Mouse (Mus musculus) gastrocnemius, postnatal 36 days (tissue): ENCODE measurements at regions not wholly inside any gene's neighbourhood (a gene's known extent, or its start where the extent isn't known, plus 50 kb on each side); places are given as distances from the start of the nearest gene placed in this dataset.

Experiments
- DNase-seq, 2 experiments: peaks; one replicate each; pipeline ENCODE4 v3.0.0; 2022
- intact Hi-C: fragments of 180-260 bp; cut with DNase I; formaldehyde crosslinking; loops from one replicate; pipeline ENCODE4 v1.15.1; 2025

DNA sequence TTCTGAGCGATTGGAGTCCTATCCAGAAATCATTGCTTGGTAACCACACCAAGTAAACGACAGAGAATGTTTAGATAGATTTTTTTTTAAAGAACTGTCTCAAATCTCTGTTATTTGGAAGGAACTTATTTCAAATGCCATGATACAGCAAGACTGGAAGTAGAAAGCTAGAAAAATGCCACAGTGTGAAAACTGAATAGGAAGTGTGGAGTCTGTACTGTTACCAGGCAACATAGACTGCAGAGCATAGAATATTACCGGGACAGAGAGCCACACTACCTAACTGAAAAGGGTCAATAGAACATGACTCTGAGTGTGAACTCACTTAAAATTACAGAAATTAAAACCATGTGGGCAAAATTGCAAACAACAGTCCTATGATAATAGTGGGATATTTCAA lies 52.4 kb upstream of the Adcy1 start:
- no peak for DNase-seq
- intact Hi-C loops: no loop called here

GRCm38 (mm10) chr11:6999329-6999728 lies 64.0 kb upstream of the Adcy1 start:
- no peak for DNase-seq
- intact Hi-C loops: no loop called here

DNA sequence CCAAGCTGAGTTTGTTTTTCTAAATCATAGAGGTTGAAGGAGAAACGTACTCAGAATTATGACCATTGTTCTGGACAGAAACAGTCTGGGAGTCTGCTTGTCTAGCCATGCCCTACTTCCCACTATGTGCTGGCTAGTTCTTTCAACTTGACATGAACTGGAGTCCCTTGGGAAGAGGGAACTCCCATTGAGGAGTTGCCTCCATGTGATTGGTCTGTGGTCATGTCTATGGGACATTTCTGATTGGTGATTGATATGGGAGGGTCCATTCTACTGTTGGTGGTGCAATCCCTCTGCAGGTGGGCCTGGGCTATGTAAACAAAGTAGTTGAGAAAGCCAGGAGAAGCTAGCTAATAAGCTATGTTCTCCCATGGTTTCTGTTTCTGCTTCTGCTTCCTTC lies 64.5 kb upstream of the Adcy1 start:
- intact Hi-C loops: no loop called here
- DNase-seq: no peak

GRCm38 (mm10) chr11:6997508-6997907 lies 65.8 kb upstream of the Adcy1 start:
- intact Hi-C loops: no loop called here
- no peak for DNase-seq

- intact Hi-C loops: no loop called here
- no peak for DNase-seq
Measured at GRCm38 (mm10) chr11:6993731-6994130, 69.6 kb upstream of the Adcy1 start.

DNA sequence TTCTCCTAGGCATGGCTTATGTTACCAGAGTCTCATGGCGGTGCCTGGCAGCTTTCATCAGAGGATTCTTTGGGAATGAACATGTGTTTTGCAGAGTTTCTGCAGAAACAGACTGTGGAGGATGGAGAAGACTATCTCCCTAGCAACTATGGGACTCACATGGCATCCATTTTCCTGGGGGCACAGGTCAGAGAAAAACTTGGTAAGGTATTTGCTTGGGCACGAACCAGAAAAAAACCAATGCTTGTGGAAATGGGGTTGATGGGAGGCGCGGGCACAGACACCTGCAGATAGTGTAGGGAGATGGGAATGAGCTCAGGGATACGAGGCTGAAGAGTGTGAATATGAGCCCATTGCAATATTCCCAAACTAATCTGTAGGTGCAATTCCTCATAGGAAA lies 71.7 kb upstream of the Adcy1 start:
- no peak for DNase-seq
- intact Hi-C loops: no loop called here

GRCm38 (mm10) chr11:6990711-6991110 lies 72.6 kb upstream of the Adcy1 start:
- intact Hi-C loops: no loop called here
- DNase-seq: no peak

DNA sequence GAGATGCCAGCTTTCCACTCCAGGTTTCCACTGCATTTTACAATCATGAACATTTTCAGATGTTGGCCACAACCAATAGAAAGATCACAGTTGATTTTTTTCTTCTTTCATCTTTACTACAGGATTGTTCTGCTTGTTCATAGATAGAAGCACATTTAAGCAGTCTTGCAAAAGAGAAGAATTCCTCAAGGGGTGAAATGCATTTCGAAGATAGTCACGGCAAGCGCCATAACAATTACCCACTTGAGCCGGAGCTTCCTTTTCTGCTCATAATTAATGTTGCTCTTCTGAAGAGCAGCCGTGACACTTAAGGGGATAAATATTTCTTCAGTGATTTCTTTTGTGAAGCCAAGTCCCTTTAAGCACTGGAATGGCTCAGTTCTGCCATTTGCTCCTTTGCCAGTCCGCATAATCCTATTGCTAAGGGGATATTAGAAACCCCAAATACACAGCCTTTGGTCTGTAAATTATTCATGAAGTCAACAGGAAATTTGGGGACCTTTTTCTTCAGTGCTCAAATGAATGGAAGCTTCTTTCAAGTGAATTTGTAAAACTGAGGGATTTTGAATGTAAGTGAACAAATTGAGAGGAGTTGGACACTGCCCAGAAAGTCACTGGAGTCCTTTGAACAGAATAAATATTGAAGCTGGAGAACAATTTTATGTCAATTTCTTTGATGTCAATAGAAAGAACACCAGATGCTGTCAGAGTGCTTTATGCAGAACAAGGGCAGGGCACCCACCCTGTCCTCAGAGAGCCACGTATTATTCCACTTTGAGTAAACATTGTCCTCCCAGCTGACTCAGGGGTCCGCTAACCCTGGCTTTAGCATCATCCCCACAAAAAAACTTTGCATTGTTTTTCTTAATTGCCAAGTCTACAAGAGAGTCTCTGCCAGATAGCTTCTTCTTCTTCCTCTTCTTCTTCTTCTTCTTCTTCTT lies 74.1 kb upstream of the Adcy1 start:
- intact Hi-C loops: no loop called here
- no peak for DNase-seq

DNA sequence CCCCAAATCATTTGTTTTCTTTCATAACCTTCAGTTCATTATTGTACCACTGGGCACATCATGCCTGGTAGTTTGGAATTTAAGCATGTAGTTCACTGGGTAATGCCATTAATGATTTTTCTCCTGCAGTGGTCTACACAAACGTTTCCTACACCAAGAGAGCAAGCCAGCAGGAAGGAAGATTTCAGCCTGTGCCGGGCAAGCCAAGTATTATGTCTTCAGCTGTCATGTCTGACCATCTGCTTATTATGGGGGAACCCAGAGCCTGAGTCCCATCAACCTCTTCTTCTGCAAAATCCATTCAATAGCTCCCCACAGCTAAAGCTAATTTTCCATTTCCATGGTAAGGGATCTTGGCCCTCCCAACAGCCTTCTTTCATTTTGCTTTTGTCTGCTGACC lies 75.3 kb upstream of the Adcy1 start:
- intact Hi-C loops: no loop called here
- no peak for DNase-seq

DNA sequence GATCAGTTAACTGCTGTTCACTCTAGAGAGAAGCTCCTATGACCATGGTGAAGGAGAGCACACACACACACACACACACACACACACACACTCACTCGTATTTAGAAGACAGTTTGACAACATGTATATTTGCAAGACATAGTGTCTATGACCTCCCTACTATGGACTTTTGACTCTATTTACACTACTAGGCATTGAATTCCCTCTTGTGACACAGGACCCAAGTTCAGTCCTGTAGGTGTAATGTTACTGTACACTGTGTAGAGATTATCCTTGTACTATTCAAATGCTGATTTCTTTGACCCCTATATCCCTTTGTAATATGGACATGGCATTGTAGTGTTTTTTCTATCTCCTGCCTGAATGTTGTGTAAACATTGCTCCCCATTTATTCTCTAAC lies 76.2 kb upstream of the Adcy1 start:
- intact Hi-C loops: no loop called here
- DNase-seq: no peak

DNA sequence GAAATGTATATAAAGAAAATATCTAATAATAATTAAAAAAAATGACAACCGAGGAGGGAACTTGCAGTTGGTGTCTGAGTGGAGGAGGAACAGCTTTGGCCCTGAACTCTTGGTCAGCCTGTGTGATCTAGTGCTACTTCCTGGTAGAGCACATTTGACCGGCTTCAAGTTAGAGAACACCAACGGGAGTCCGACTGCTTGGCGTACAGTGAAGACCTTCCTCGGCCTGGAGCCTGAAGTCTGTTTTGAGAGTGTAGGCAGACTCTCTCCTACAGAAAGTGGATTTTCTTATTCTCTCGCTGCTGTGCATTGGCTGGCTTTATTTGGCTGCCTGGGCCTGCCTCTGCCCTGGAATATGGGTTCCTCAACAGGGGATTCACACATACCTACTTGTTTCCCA lies 81.2 kb upstream of the Adcy1 start:
- no peak for DNase-seq
- intact Hi-C loops: no loop called here

DNA sequence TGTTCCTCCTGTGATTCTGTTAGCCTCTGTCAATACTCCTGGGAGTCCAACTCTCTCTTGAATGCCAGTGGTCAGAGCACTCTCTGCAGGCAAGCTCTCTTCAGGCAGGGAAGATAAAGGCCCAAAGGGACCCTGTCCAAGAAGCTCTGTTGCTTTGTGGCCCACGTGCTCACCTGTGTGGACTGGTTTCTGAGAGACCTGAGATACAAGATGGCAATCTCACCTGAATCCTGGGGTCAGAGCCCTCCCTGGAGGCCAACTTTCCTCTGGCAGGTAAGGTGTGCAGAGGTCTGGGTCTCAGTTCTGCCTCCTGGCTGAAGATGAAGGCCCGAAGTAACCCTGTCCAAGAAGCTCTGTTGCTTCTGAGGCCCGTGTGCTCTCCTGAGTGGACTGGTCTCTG lies 83.6 kb upstream of the Adcy1 start:
- intact Hi-C loops: no loop called here
- DNase-seq: no peak

DNA sequence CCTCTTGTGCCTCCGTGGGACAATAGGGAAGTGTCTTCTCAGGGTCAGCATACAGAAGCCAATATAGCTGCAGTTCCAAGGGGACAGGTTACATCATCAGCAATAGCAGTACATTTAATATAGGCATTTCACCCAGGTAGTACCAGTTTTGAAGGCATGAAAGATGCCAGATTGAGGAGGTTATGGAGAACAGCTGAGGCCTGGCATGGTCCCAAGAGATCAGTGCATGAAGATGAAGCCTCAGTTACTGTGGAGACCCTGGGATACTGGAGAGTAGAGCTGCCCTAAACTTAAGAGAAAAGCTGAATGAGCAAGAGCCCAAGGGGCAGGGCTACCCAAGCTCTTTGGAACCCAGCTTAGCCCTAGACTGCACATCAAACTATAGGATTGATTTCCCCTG lies 94.1 kb upstream of the Adcy1 start:
- DNase-seq: no peak
- intact Hi-C loops: no loop called here

- intact Hi-C loops: no loop called here
Measured at GRCm38 (mm10) chr11:6966968-6967367, 96.3 kb upstream of the Adcy1 start.

DNA sequence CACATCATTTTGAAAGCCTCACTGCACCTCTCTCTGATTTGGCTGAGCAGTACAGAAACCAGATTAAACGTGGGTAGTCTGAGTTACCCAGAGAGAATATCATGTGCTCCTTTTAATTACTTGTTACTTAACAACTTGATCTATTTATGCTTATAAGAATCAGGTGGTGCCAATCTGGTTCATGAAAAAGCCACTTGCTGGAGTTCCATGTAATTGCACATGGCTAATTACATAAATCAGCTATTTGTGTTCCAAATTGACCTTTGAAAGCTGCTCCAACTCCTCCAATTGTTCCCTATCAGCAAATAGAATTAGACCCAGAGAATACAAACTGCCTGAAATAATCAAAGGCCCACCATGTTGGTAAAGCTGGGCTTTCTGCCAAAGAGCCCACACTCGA lies 98.8 kb upstream of the Adcy1 start:
- no peak for DNase-seq
- intact Hi-C loops: no loop called here

More at GRCm38 (mm10) chr11:6966968-6967367, 96.3 kb upstream of the Adcy1 start:
- no peak for DNase-seq

- intact Hi-C loops: no loop called here
- no peak for DNase-seq
Measured at GRCm38 (mm10) chr11:6963600-6963999, 99.7 kb upstream of the Adcy1 start.

DNA sequence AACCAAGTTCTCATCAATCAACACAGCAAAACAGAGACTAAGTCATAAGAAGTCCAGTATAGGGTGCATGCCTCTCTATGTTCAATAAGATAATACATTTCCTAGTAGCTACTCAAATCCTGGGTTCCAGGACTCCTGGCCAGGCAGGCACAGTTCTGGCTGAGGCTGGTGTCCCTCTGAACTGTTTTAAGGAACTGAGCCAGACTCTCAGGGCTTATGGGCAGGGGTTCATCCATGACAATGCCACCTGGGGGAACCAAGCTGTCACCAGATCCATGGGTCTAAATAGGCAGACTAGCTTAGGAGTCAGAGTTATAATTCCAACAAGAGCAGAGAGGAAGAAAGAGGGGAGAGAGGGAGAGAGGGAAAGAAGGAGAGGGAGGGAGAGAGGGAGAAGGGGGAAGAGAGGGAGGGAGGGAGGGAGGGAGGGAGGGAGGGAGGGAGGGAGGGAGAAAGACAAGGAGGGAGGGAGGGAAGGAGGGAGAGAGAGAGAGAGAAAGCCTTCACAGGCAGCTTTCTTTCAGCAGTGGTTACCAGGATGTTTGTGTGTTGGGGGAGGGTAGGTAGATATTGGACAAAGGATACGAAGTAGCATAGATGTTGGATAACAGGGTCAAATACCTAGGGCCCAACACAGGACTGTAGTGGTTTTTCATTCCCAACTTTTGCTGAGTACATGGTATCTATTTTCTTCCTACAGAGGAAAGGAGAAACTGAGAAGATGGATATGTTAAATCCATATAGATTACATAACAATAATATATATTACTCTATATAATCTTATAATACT lies 100.3 kb upstream of the Adcy1 start:
- no peak for DNase-seq
- intact Hi-C loops: no loop called here

GRCm38 (mm10) chr11:6962322-6962721 lies 101.0 kb upstream of the Adcy1 start:
- intact Hi-C loops: no loop called here
- no peak for DNase-seq

DNA sequence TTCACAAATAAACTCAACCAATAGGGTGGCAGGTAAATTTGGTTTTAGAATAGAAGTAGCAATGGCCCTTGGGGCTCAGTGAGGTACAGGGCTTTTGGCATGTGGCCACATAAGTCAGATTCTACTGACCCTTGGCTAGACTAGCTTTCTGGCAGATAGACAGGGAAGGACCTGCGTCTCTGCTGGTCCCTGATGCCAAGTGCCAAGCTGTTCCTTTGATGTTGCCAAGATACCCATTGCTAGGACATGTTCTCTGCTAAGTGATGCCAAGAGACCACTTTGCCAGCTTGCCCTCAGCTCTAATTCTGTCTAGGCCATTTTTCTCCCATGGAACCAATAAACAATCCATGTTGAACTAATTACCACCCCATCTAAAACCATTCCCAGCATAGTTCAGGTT lies 110.5 kb upstream of the Adcy1 start:
- intact Hi-C loops: no loop called here
- no peak for DNase-seq

- intact Hi-C loops: no loop called here
- DNase-seq: no peak
Measured at GRCm38 (mm10) chr11:6951361-6951760, 111.9 kb upstream of the Adcy1 start.

GRCm38 (mm10) chr11:6949051-6949450 lies 111.6 kb upstream of the Gm11983 start:
- DNase-seq: no peak
- intact Hi-C loops: no loop called here

DNA sequence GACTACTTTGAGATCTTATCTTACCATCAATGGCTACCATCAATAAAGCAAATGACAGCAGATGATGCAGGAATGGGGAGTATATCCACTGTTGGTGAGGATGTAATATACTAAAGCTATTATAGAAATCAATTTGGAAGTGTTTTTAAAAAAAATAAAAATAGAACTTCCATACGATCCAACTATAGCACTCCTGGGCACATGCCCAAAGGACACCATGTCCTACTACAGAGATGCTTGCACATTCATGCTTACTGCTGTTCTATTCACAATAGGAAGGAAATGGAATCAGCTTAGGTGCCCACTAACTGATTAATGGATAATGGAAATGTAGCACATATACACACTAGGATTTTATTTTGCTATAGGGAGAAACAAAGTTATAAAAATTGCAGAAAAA lies 96.7 kb upstream of the Gm11983 start:
- intact Hi-C loops: no loop called here
- DNase-seq: no peak
